Mouse (Mus musculus) kidney, embryonic 15.5 days (tissue): ENCODE results near the gene Tmem203. TPM values are rescaled to one million over a fixed set of nuclear protein-coding genes. Genes with fewer than 3 reads are reported as not detected.

Experiments used
- ATAC-seq: fragments of 200-750 bp; cut with Nextera tagmentation; replicated peaks from 2 replicates; pipeline ENCODE4 v1.8.0; 2017; ENCODE audit warnings: moderate TSS enrichment; ENCODE audit not compliant: low FRiP score
- H3K27ac ChIP-seq: fragments of 300-500 bp; sonication (generic); 2 replicates; pipeline ENCODE4 v1.5.1; 2015; ENCODE audit warnings: mild to moderate bottlenecking, inconsistent platforms
- H3K27me3 ChIP-seq: fragments of 300-500 bp; sonication (generic); 2 replicates; pipeline ENCODE4 v1.6.1; 2015; ENCODE audit warnings: inconsistent platforms
- H3K36me3 ChIP-seq: fragments of 300-500 bp; sonication (generic); 2 replicates; pipeline ENCODE4 v1.6.1; 2015; ENCODE audit warnings: inconsistent platforms
- H3K4me1 ChIP-seq: fragments of 300-500 bp; sonication (generic); 2 replicates; pipeline ENCODE4 v1.6.1; 2015; ENCODE audit warnings: inconsistent platforms
- H3K4me2 ChIP-seq: fragments of 300-500 bp; sonication (generic); 2 replicates; pipeline ENCODE4 v1.6.1; 2015; ENCODE audit warnings: moderate library complexity, mild to moderate bottlenecking, inconsistent platforms
- H3K4me3 ChIP-seq: fragments of 300-500 bp; sonication (generic); replicated peaks from 2 replicates; pipeline ENCODE4 v1.5.1; 2015; ENCODE audit warnings: mild to moderate bottlenecking, inconsistent platforms
- H3K9ac ChIP-seq: fragments of 300-500 bp; sonication (generic); 2 replicates; pipeline ENCODE4 v1.6.1; 2015; ENCODE audit warnings: mild to moderate bottlenecking, inconsistent platforms
- H3K9me3 ChIP-seq: fragments of 300-500 bp; sonication (generic); replicated peaks from 2 replicates; pipeline ENCODE4 v1.6.1; 2016; ENCODE audit warnings: inconsistent platforms
- WGBS: fragments of 180-500 bp; shearing (Covaris S2); methylation state at CpG from one replicate; pipeline ENCODE4 v1.1.7; 2015; ENCODE audit warnings: mixed read lengths; 5-methylcytosine and 5-hydroxymethylcytosine counted together
- polyA plus RNA-seq: library from polyadenylated mRNA; unstranded; fragments of >200 nt; fragmentation: Nextera tagmentation; extraction: Ambion mirVana; gene quantifications from 2 replicates; pipeline ENCODE4 v1.2.1, GENCODE M21; 2015

Tmem203 gene
- polyA plus RNA-seq, 1 experiment from 2014 or later, result 23.4 TPM

DNA sequence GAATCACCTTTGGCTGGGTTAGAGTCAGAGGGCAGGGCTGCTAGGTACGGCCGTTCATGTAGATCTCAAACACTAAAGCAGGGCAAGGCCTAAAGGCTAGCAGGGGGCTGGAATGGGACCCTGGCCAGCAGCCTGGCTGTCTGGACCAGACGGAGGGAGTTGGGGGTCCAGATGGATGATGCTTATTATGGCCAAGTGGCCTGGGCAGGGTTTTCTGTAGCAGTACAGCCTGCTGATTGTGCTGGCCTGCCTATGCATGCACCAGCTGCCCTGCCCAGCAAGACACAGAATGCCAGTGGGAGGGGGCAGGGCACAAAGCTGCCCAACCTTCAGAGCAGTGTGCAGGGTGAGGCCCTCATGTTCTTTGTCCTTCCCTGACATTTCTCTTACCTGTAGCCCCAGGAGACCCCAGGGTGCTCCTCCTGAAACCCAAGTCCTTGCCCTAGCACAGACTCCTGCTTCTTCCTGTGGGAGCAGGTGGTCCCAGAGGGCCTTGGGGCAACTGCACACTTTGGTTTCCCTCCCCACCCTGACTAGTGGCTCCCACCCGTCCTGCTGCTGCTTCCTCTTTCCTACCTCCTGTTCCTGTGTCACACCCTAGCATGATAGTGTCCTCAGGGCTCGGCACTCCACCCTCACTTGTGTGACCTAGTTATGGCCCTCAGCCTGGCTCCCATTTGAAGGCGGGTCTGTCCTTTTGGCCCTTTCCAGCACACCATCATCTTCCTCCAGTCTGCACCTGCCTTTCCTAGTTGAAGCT is 10.8 kb downstream of the Tmem203 start:
- 71% methylated on average over 6 of the region's 6 CpGs for WGBS
- no peak overlapping the region for H3K27ac ChIP-seq
- H3K27me3 ChIP-seq, result peaks cover 11% of the 10 kb centered on the region
- no peaks in the 10 kb centered on the region for H3K9me3 ChIP-seq
- H3K36me3 ChIP-seq, result peaks cover 25% of the 10 kb centered on the region
- peak overlapping the region; percentile 97 for H3K4me2 ChIP-seq
- H3K4me3 ChIP-seq, result peak overlapping the region; percentile 10; the same call in 1 of the 2 replicates
- peak overlapping the region; percentile 2; the same call in 1 of the 2 replicates for H3K9ac ChIP-seq
- ATAC-seq, result no peak
- peaks cover 59% of the 10 kb centered on the region for H3K4me1 ChIP-seq

GRCm38 (mm10) chr2:25266720-25267119 is 11.5 kb downstream of the Tmem203 start:
- Histone ChIP-seq H3K4me2 (peak overlapping the region; percentile 97; the same call in 1 of the 2 replicates), H3K9ac (peak overlapping the region; percentile 2; the same call in 1 of the 2 replicates), H3K9me3 (no peaks in the 10 kb centered on the region), H3K27ac (no peak overlapping the region), H3K27me3 (peaks cover 11% of the 10 kb centered on the region), H3K36me3 (peaks cover 25% of the 10 kb centered on the region), H3K4me1 (peaks cover 65% of the 10 kb centered on the region), H3K4me3 (no peak overlapping the region)
- no peak for ATAC-seq
- WGBS, result 33% methylated on average over 2 of the region's 2 CpGs

DNA sequence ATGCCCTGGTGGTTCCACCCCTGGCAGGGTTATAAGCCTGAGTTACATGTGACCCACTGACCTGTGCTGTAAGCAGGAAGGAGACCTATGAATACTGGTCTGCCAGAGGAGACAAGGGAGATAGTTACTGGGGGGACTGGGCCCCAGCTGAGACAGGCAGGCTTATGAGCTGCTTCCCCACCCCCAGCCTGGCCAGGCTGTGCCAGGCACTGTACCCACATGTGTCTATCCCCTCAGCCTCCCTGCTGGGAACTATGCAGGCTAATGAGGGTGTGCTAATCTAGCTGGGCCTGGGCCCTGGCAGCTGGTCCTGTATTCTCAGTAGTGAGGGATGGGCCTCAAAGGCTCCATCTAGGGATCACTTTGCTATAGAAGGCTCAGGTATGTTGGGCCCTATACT is 12.0 kb downstream of the Tmem203 start:
- Histone ChIP-seq H3K4me3 (no peak overlapping the region), H3K27me3 (peaks cover 11% of the 10 kb centered on the region), H3K4me2 (no peak overlapping the region), H3K27ac (no peak overlapping the region), H3K9me3 (no peaks in the 10 kb centered on the region), H3K9ac (no peak overlapping the region), H3K4me1 (peaks cover 61% of the 10 kb centered on the region), H3K36me3 (peaks cover 25% of the 10 kb centered on the region)
- ATAC-seq, result no peak

DNA sequence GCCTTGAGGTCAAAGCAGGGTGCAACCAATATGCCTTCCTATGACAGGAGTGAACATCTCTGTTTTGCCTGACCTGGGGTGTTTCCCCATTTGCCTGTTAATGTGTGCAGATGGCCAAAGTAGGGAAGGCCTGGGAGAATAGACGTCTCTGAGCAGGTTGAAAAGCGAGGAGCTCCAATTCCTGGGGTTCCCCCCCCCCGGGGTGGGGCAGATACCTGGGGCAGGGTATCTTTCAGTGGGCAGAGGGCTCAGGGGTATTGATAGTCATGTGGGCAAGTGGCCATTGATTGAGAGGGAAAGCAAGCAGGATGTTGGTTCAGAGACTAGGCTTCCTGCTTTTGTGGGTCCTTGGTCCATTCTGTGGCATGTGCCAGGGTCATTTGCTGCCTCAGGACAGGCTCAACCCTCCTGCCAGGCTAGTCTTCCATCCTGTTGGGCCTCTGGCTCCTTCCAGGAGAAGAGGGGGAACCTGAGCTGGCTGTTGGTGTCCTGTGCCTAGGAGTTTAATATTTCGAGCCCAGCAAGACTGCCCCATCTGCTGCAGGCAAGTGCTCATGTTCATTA is 12.6 kb downstream of the Tmem203 start:
- Histone ChIP-seq H3K27ac (no peak overlapping the region), H3K4me1 (peaks cover 60% of the 10 kb centered on the region), H3K36me3 (peaks cover 25% of the 10 kb centered on the region), H3K27me3 (peaks cover 11% of the 10 kb centered on the region), H3K4me2 (no peak overlapping the region), H3K9ac (no peak overlapping the region), H3K4me3 (no peak overlapping the region), H3K9me3 (no peaks in the 10 kb centered on the region)
- ATAC-seq, result no peak
- WGBS, result 71% methylated on average over 4 of the region's 4 CpGs

DNA sequence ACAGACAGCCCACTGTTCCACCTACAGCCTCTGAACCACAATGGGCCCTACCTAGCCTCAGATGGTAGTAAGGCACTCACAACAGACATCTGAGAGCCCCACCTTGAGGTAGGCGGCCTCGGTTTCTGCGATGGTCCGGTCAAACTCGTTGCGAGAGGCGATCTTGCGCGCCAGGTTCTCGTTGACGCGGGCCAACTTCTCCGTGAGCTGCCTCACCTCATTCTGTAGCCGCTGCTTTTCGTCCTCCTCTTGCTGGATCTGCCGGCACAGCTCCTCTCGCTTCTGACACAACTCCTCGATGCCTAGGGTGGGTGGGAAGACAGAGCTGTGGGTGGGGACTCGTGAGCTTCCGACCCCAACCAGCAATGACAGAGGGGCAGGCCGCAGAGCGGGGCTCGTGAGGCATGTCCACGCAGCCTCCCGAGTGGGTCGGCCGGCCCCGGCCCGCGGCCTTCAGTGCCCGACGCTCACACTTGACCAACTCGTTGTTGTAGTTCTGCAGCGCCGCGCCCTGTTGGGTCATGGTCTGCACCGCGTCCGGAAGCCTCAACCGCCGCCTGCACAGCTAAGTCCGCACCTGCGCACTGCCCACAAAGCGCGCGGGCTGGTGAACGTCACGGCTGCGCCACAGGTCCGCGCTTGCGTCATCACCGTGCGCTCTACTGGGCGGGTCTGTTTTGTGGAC is 16.7 kb downstream of the Tmem203 start, which contains the start of the genes Ssna1 and Anapc2:
Gene Ssna1 (minus strand): TSS at position 612 of the 685 bp plus-strand sequence.
Gene Anapc2 (plus strand): TSS at position 652 of the 685 bp plus-strand sequence.
- peak within 1 kb of the TSS; percentile 93 for H3K4me2 ChIP-seq
- H3K36me3 ChIP-seq, result peaks cover 61% of the 10 kb centered on the region
- H3K9ac ChIP-seq, result peak within 1 kb of the TSS; percentile 87
- peaks cover 36% of the 10 kb centered on the region for H3K4me1 ChIP-seq
- H3K27ac ChIP-seq, result peak within 1 kb of the TSS; percentile 85
- peak within 1 kb of the TSS; percentile 73 for H3K4me3 ChIP-seq
- peak; percentile 97 for ATAC-seq
- no peaks in the 10 kb centered on the region for H3K9me3 ChIP-seq
- WGBS, result under 1% methylated on average over 55 of the region's 55 CpGs
- no peaks in the 10 kb centered on the region for H3K27me3 ChIP-seq

DNA sequence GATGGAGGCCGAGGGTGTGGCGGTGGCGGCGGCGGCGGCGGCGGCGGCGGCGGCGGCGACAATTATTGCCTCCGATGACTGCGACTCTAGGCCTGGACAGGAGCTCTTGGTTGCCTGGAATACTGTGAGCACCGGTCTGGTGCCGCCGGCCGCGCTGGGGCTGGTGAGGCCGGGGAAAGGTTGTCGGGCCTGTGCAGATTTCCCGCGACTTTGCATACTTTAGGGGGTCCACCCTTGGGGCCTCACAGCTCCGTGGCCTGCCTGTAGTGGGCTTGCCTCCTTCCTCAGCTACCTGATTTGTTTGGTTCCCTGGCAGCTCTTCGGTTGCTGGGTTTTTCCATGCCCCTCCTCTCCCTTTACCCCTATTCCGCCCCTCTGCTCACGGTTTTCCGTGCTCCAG is 17.3 kb downstream of the Tmem203 start:
- no peaks in the 10 kb centered on the region for H3K27me3 ChIP-seq
- peaks cover 67% of the 10 kb centered on the region for H3K36me3 ChIP-seq
- H3K4me2 ChIP-seq, result peak overlapping the region; percentile 93
- H3K9ac ChIP-seq, result peak overlapping the region; percentile 87
- ATAC-seq, result peak; percentile 65
- H3K4me3 ChIP-seq, result peak overlapping the region; percentile 73
- H3K4me1 ChIP-seq, result peaks cover 30% of the 10 kb centered on the region
- no peaks in the 10 kb centered on the region for H3K9me3 ChIP-seq
- peak overlapping the region; percentile 61 for H3K27ac ChIP-seq
- WGBS, result under 1% methylated on average over 28 of the region's 29 CpGs

- peaks cover 30% of the 10 kb centered on the region for H3K4me1 ChIP-seq
- ATAC-seq, result no peak
- 0 out of 2 replicates have a peak overlapping the region, but pooled peaks have one; percentile 61 for H3K27ac ChIP-seq
- H3K4me2 ChIP-seq, result peak overlapping the region; percentile 93
- 29% methylated on average over 16 of the region's 16 CpGs for WGBS
- peak overlapping the region; percentile 73 for H3K4me3 ChIP-seq
- no peaks in the 10 kb centered on the region for H3K9me3 ChIP-seq
- peak overlapping the region; percentile 87 for H3K9ac ChIP-seq
- H3K36me3 ChIP-seq, result peaks cover 72% of the 10 kb centered on the region
- H3K27me3 ChIP-seq, result no peaks in the 10 kb centered on the region
Observed at GRCm38 (mm10) chr2:25273010-25273409, 17.8 kb downstream of the Tmem203 start.

DNA sequence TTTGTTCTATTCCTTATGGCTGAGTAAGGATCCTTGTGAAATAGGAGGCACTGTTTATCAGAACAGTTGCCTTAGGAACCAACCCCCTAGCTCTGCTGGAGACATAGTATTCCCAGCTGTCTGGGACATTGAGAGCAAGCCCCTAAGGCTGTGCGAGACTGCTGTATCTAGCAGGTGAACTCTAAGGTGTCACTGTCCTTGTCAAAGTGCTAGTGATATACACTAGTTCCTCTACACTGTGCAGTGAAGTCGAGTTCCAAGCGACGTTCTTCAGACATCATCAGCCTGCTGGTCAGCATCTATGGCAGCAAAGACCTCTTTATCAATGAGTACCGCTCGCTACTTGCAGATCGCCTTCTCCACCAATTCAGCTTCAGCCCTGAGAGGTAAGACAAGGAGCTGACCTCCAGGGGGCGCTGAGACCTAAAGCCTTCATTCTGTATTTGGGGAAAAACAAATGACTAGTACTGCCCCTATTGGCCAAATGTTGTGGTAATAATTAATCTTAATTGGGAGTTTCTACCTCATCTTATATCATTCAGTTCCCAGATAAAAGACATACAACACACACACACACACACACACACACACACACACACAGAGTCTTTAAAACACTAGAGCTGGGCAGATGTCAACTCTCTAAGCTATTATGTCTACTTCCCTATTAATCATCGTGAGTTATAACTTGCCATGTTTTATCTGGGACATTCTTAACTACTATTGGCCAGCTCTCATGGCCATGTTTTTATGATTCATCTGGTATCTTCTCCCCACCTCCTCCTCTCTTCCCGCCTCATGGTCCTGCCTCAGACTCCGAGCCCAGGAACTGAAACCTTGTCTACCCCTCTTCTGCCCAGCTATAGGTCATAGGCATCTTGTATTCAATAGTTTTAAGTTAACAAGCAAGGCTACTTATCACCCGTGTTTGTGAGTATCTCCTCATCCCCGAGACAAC is 24.0 kb downstream of the Tmem203 start:
- no peak overlapping the region for H3K9ac ChIP-seq
- no peak overlapping the region for H3K27ac ChIP-seq
- peaks cover 3% of the 10 kb centered on the region; the same call in 1 of the 2 replicates for H3K4me1 ChIP-seq
- H3K4me3 ChIP-seq, result no peak overlapping the region
- no peak overlapping the region for H3K4me2 ChIP-seq
- 66% methylated on average over 13 of the region's 13 CpGs for WGBS
- ATAC-seq, result no peak; the same call in 1 of the 2 replicates
- H3K36me3 ChIP-seq, result peaks cover 98% of the 10 kb centered on the region
- H3K9me3 ChIP-seq, result no peaks in the 10 kb centered on the region
- no peaks in the 10 kb centered on the region for H3K27me3 ChIP-seq

- no peak for ATAC-seq
- H3K4me2 ChIP-seq, result no peak overlapping the region
- H3K9ac ChIP-seq, result no peak overlapping the region
- 0 out of 2 replicates have a peak overlapping the region, but pooled peaks have one; percentile 61 for H3K27ac ChIP-seq
- no peak overlapping the region for H3K4me3 ChIP-seq
- peaks cover 29% of the 10 kb centered on the region for H3K27me3 ChIP-seq
- H3K9me3 ChIP-seq, result no peaks in the 10 kb centered on the region
- 90% methylated on average over 2 of the region's 2 CpGs for WGBS
- H3K36me3 ChIP-seq, result peaks cover 57% of the 10 kb centered on the region
- peaks cover 13% of the 10 kb centered on the region for H3K4me1 ChIP-seq
Observed at GRCm38 (mm10) chr2:25285551-25285950, 30.3 kb downstream of the Tmem203 start.

DNA sequence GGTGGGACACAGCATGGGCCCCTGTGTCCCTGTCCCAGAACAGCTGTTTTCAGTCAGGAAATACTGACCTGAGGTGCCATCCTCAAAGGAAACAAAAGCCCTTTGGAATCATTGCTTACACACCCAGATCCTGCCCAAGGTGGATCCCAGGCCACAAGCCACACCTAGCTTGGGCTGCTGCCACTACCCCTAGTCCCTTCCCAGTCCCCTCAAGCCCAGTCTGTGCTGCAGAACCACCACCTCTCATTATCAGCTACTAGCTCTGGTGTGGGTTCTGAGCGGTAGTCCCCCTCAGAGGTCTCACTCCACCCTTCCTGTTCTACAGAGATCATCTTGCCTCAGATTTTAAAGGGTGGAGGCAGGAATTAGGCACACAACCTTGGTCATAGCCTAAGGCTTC is 31.1 kb downstream of the Tmem203 start:
- WGBS, result 76% methylated on average over 1 of the region's 1 CpGs
- Histone ChIP-seq H3K36me3 (peaks cover 50% of the 10 kb centered on the region), H3K4me3 (no peak overlapping the region), H3K27me3 (peaks cover 37% of the 10 kb centered on the region), H3K4me1 (peaks cover 21% of the 10 kb centered on the region), H3K4me2 (no peak overlapping the region), H3K9me3 (no peaks in the 10 kb centered on the region), H3K27ac (peak overlapping the region; percentile 61; the same call in 1 of the 2 replicates), H3K9ac (no peak overlapping the region)
- ATAC-seq, result no peak
